Mouse (Mus musculus): Measurements from ENCODE around the gene Bub1b.

- TF ChIP-seq CTCF (IDR thresholded peaks at IDR 0.05; ENCODE audit: low read depth), result no peak
- TF ChIP-seq EP300 (IDR thresholded peaks at IDR 0.05; ENCODE audit: low read depth), result no peak
Measured at GRCm38 (mm10) chr2:118597673-118598568, at the start of gene Bub1b.

Measured in heart, postnatal 0 days (tissue).